Comparison of ENCODE assay signal across 20 mouse cellular contexts in the genomic region with DNA sequence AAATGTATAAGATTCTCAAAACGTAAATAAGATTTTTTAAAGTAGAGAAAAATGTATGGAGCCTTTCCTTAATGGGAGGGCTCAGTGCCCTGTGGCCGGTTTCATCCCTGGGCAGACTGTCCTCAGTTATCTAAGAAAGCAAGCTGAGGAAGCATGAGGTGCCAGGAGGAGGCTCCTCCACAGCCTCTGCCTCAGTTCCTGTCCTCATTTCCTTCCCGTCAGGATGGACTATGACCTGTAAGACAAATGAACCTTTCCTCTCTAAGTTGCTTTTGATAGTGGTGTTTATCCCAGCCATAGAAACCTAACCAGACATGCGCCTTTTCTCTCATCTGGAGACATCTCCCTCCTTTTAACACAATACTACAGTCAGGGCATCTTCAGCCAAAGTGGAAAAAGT. TPM values are rescaled to one million over a fixed set of nuclear protein-coding genes. Genes with fewer than 3 reads are reported as not detected.
DNase-seq lines count a peak whose midpoint lies in the region; ATAC-seq and TF ChIP-seq lines count a peak whose summit lies in the region.
"Had no signal": no experiment of that assay in that cellular context is flagged by ENCODE, and none has a peak within 500 bp of the region (broad histone marks: within the 10 kb centered on the region; RNA-seq: fewer than 3 reads in every experiment).

No protein-coding gene starts in this region.

- no peaks in the 10 kb centered on the region for H3K9me3 ChIP-seq in heart, postnatal 0 days (replicated peaks; ENCODE audit: control insufficient read depth, low read length)
- H3K9me3 ChIP-seq in heart, embryonic 11.5 days (replicated peaks; ENCODE audit: control insufficient read depth, low read length): no peaks in the 10 kb centered on the region
- H3K9me3 ChIP-seq in liver, postnatal 0 days (ENCODE audit: low read length): no peaks in the 10 kb centered on the region
- H3K9me3 ChIP-seq in liver, embryonic 11.5 days (ENCODE audit: control insufficient read depth, low read length): no peaks in the 10 kb centered on the region
- no peaks in the 10 kb centered on the region for H3K9me3 ChIP-seq in intestine, postnatal 0 days (ENCODE audit: control insufficient read depth)
- H3K9me3 ChIP-seq: embryonic facial prominence, embryonic 12.5 days had no signal

- peaks cover 8% of the 10 kb centered on the region for H3K4me1 ChIP-seq in heart, postnatal 0 days (ENCODE audit: control insufficient read depth, insufficient read depth)
- H3K4me1 ChIP-seq in heart, embryonic 11.5 days (ENCODE audit: control insufficient read depth, insufficient read depth, low read length): peaks cover 37% of the 10 kb centered on the region
- no peaks in the 10 kb centered on the region for H3K4me1 ChIP-seq in liver, postnatal 0 days (ENCODE audit: insufficient read depth)
- peaks cover 8% of the 10 kb centered on the region for H3K4me1 ChIP-seq in liver, embryonic 11.5 days (replicated peaks; ENCODE audit: control insufficient read depth, insufficient read depth, low read length)
- H3K4me1 ChIP-seq in intestine, postnatal 0 days (replicated peaks; ENCODE audit: control insufficient read depth, insufficient read depth, low read length): no peaks in the 10 kb centered on the region; the same call in 1 of the 2 replicates

- H3K4me2 ChIP-seq in heart, postnatal 0 days (ENCODE audit: low read depth, low read length): no peak overlapping the region
- no peak overlapping the region for H3K4me2 ChIP-seq in heart, embryonic 11.5 days
- no peak overlapping the region for H3K4me2 ChIP-seq in liver, postnatal 0 days (ENCODE audit: low read depth, low read length)
- no peak overlapping the region for H3K4me2 ChIP-seq in liver, embryonic 11.5 days
- no peak overlapping the region for H3K4me2 ChIP-seq in intestine, postnatal 0 days (replicated peaks; ENCODE audit: low read depth)
- H3K4me2 ChIP-seq: embryonic facial prominence, embryonic 12.5 days; midbrain, embryonic 11.5 days had no signal

- H3K9ac ChIP-seq in heart, postnatal 0 days (replicated peaks; ENCODE audit: low read depth, low read length): no peak overlapping the region
- no peak overlapping the region for H3K9ac ChIP-seq in heart, embryonic 11.5 days (ENCODE audit: low read depth, low read length)
- H3K9ac ChIP-seq in liver, postnatal 0 days (replicated peaks): no peak overlapping the region
- no peak overlapping the region for H3K9ac ChIP-seq in liver, embryonic 11.5 days (ENCODE audit: low read depth, low read length)
- H3K9ac ChIP-seq in intestine, postnatal 0 days (ENCODE audit: low read depth, low read length): no peak overlapping the region
- H3K9ac ChIP-seq: embryonic facial prominence, embryonic 12.5 days; liver, embryonic 14.5 days had no signal

- intact Hi-C loops in gastrocnemius, adult 2 months (cut with DNase I): no loop called here

- no peak for TF ChIP-seq EP300 in heart, postnatal 0 days (IDR thresholded peaks at IDR 0.05; ENCODE audit: low read depth)
- no peak for TF ChIP-seq EP300 in liver, postnatal 0 days (IDR thresholded peaks at IDR 0.05; ENCODE audit: low read depth)

- peaks cover 31% of the 10 kb centered on the region for H3K36me3 ChIP-seq in heart, postnatal 0 days (replicated peaks; ENCODE audit: control insufficient read depth, insufficient read depth, low read length)
- H3K36me3 ChIP-seq in heart, embryonic 11.5 days (ENCODE audit: control insufficient read depth, insufficient read depth, low read length): peaks cover 8% of the 10 kb centered on the region
- H3K36me3 ChIP-seq in liver, postnatal 0 days (replicated peaks; ENCODE audit: insufficient read depth, low read length): peaks cover 38% of the 10 kb centered on the region
- peaks cover 9% of the 10 kb centered on the region for H3K36me3 ChIP-seq in liver, embryonic 11.5 days (ENCODE audit: control insufficient read depth, insufficient read depth, low read length)
- peaks cover 61% of the 10 kb centered on the region for H3K36me3 ChIP-seq in intestine, postnatal 0 days (ENCODE audit: control insufficient read depth, insufficient read depth)

- no peaks in the 10 kb centered on the region for H3K27me3 ChIP-seq in heart, postnatal 0 days (ENCODE audit: control insufficient read depth, insufficient read depth, low read length)
- H3K27me3 ChIP-seq in heart, embryonic 11.5 days (ENCODE audit: control insufficient read depth, insufficient read depth, low read length): no peaks in the 10 kb centered on the region
- no peaks in the 10 kb centered on the region for H3K27me3 ChIP-seq in liver, postnatal 0 days (ENCODE audit: insufficient read depth, low read length)
- H3K27me3 ChIP-seq in liver, embryonic 11.5 days (replicated peaks; ENCODE audit: control insufficient read depth, insufficient read depth, low read length): no peaks in the 10 kb centered on the region
- H3K27me3 ChIP-seq in intestine, postnatal 0 days (replicated peaks; ENCODE audit: control insufficient read depth, insufficient read depth, low read length): no peaks in the 10 kb centered on the region
- H3K27me3 ChIP-seq: embryonic facial prominence, embryonic 12.5 days; Patski had no signal

- DNase-seq in gastrocnemius, adult 2 months: no peak
- DNase-seq in gastrocnemius, adult 8-10 months (ENCODE audit: low spot score in 2 of 2): no peak
- no peak for DNase-seq in heart, postnatal 0 days (ENCODE audit: low spot score)
- no peak for DNase-seq in liver, postnatal 0 days
- no peak for DNase-seq in liver, embryonic 11.5 days (ENCODE audit: low spot score)
- DNase-seq in adrenal gland, adult (ENCODE audit: inconsistent age in 2 of 2, low spot score in 1 of 2): no peak
- DNase-seq: adrenal gland, postnatal 10 days; cerebellum, adult 9-11 months; gastrocnemius, postnatal 36 days; heart, postnatal 4 days; thymus, postnatal 14 days had no signal

- ATAC-seq in heart, postnatal 0 days (ENCODE audit: insufficient read depth, low read depth): no peak
- ATAC-seq in heart, embryonic 11.5 days (replicated peaks; ENCODE audit: insufficient number of reproducible peaks, low FRiP score, low TSS enrichment): no peak
- peak; percentile 26; the same call in 1 of the 2 replicates for ATAC-seq in liver, postnatal 0 days
- ATAC-seq in liver, embryonic 11.5 days (replicated peaks; ENCODE audit: low FRiP score): no peak
- ATAC-seq in intestine, postnatal 0 days: peak; percentile 65
- ATAC-seq: CD4-positive, CD25-positive, alpha-beta regulatory T cell, adult 4 months; forebrain, embryonic 14.5 days; hindbrain, embryonic 16.5 days; Patski had no signal

- H3K4me3 ChIP-seq in gastrocnemius, adult 2 months: no peak overlapping the region
- no peak overlapping the region for H3K4me3 ChIP-seq in heart, postnatal 0 days (ENCODE audit: low read depth, low read length)
- H3K4me3 ChIP-seq in heart, embryonic 11.5 days (ENCODE audit: low read depth, low read length): no peak overlapping the region
- H3K4me3 ChIP-seq in liver, postnatal 0 days (ENCODE audit: low read depth, low read length): no peak overlapping the region
- no peak overlapping the region for H3K4me3 ChIP-seq in liver, embryonic 11.5 days (ENCODE audit: low read depth, low read length)
- no peak overlapping the region for H3K4me3 ChIP-seq in intestine, postnatal 0 days (ENCODE audit: low read depth, low read length)
- H3K4me3 ChIP-seq: embryonic facial prominence, embryonic 12.5 days had no signal

- WGBS in heart, postnatal 0 days: 63% methylated on average over 4 of the region's 4 CpGs
- WGBS in heart, embryonic 11.5 days (ENCODE audit: insufficient replicate concordance): 72% methylated on average over 4 of the region's 4 CpGs
- WGBS in liver, postnatal 0 days (ENCODE audit: insufficient replicate concordance): 74% methylated on average over 4 of the region's 4 CpGs
- 78% methylated on average over 4 of the region's 4 CpGs for WGBS in liver, embryonic 11.5 days
- WGBS in intestine, postnatal 0 days: 66% methylated on average over 4 of the region's 4 CpGs

- TF ChIP-seq CTCF in gastrocnemius, adult 2 months (IDR thresholded peaks at IDR 0.05): no peak
- TF ChIP-seq CTCF in heart, postnatal 0 days (IDR thresholded peaks at IDR 0.05; ENCODE audit: low read depth): no peak
- no peak for TF ChIP-seq CTCF in liver, postnatal 0 days (IDR thresholded peaks at IDR 0.05; ENCODE audit: low read depth)
- TF ChIP-seq CTCF in intestine, postnatal 0 days (IDR thresholded peaks at IDR 0.05; ENCODE audit: low read depth): no peak

- peak overlapping the region; percentile 54 for H3K27ac ChIP-seq in gastrocnemius, adult 2 months
- H3K27ac ChIP-seq in heart, postnatal 0 days (ENCODE audit: low read depth): peak overlapping the region; percentile 47
- H3K27ac ChIP-seq in heart, embryonic 11.5 days (ENCODE audit: low read depth, low read length): no peak overlapping the region
- no peak overlapping the region for H3K27ac ChIP-seq in liver, postnatal 0 days (ENCODE audit: low read depth)
- no peak overlapping the region for H3K27ac ChIP-seq in liver, embryonic 11.5 days (ENCODE audit: low read depth, low read length)
- H3K27ac ChIP-seq in intestine, postnatal 0 days (ENCODE audit: low read depth, low read length): peak overlapping the region; percentile 72
- H3K27ac ChIP-seq: liver, embryonic 14.5 days had no signal

RNA-seq across cellular contexts. Expression of a gene that starts 41.0 kb away (rescaled TPM):
- 10 to 100 TPM; 21.4 to 30.4 TPM for total RNA-seq in gastrocnemius, adult 2 months (2021)
- total RNA-seq in gastrocnemius, adult 8-10 months (2022): 10 to 100 TPM; 18.5 to 23.0 (median 19.6) TPM
- 28.0 and 30.5 TPM in 2 replicates for total RNA-seq in heart, postnatal 0 days (2014; rRNA removed; ENCODE audit: low replicate concordance)
- 1.8 and 1.9 TPM in 2 replicates for polyA plus RNA-seq in heart, postnatal 0 days (2015; fragmentation: Nextera tagmentation; extraction: Ambion mirVana)
- 4.6 and 5.3 TPM in 2 replicates for polyA plus RNA-seq in heart, embryonic 11.5 days (2014; fragmentation: Nextera tagmentation; extraction: Ambion mirVana)
- 2.7 and 3.6 TPM in 2 replicates for polyA plus RNA-seq in liver, postnatal 0 days (2015; fragmentation: Nextera tagmentation; extraction: Ambion mirVana)
- 5.4 and 6.3 TPM in 2 replicates for polyA plus RNA-seq in liver, embryonic 11.5 days (2014; fragmentation: Nextera tagmentation; extraction: Ambion mirVana)
- polyA plus RNA-seq in intestine, postnatal 0 days (2015; fragmentation: Nextera tagmentation; extraction: Ambion mirVana): 2.8 and 3.2 TPM in 2 replicates

Comparison
In these comparisons a context has a peak if more than half of its experiments do, and no peak if none do; other contexts are left out.
1. H3K27ac ChIP-seq: peak in gastrocnemius, adult 2 months (single experiment), heart, postnatal 0 days (single experiment) and intestine, postnatal 0 days (single experiment); none in heart, embryonic 11.5 days (single experiment), liver, postnatal 0 days (single experiment) and liver, embryonic 11.5 days (single experiment).
2. ATAC-seq: peak in liver, postnatal 0 days (single experiment) and intestine, postnatal 0 days (single experiment); none in heart, postnatal 0 days (single experiment), heart, embryonic 11.5 days (single experiment) and liver, embryonic 11.5 days (single experiment).